Mouse (Mus musculus): Measurements from ENCODE around the gene Tubgcp4. TPM values are rescaled to one million over a fixed set of nuclear protein-coding genes. Genes with fewer than 3 reads are reported as not detected.

Tubgcp4 gene
- polyA plus RNA-seq, 1 experiment from 2014 or later: 51.0 TPM

DNA sequence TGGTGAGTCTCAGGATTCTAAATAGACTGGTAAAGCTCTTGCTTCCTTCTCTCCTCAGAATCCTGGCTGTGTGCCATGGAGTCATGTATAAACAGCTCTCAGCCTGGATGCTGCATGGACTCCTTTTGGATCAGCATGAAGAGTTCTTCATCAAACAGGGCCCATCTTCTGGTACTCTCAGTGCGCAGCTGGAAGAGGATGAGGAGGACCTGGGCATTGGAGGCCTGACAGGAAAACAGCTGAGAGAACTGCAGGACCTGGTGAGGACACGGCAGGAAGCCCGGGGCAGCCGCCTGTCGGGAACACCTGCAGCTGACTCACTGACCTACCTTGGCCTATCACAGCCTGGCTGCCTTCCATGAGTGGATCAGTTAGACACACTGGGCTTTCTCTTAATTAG is 13.0 kb downstream of the Tubgcp4 start:
- H3K4me1 ChIP-seq (replicated peaks; ENCODE audit: control insufficient read depth, insufficient read depth, low read length): no peaks in the 10 kb centered on the region
- WGBS: 89% methylated on average over 5 of the region's 5 CpGs
- H3K9ac ChIP-seq (ENCODE audit: low read depth, low read length): no peak overlapping the region
- peaks cover 28% of the 10 kb centered on the region for H3K36me3 ChIP-seq (ENCODE audit: control insufficient read depth, insufficient read depth, low read length)
- no peak for ATAC-seq (replicated peaks; ENCODE audit: low FRiP score)
- H3K4me3 ChIP-seq (ENCODE audit: low read depth, low read length): no peak overlapping the region
- H3K27ac ChIP-seq (ENCODE audit: low read depth, low read length): no peak overlapping the region
- H3K9me3 ChIP-seq (ENCODE audit: control insufficient read depth, low read length): no peaks in the 10 kb centered on the region
- H3K27me3 ChIP-seq (replicated peaks; ENCODE audit: control insufficient read depth, insufficient read depth, low read length): no peaks in the 10 kb centered on the region
- no peak for DNase-seq (ENCODE audit: low spot score)
- no peak overlapping the region for H3K4me2 ChIP-seq

- Histone ChIP-seq H3K27me3 (replicated peaks; ENCODE audit: control insufficient read depth, insufficient read depth, low read length) (no peaks in the 10 kb centered on the region), H3K4me2 (no peak overlapping the region), H3K27ac (ENCODE audit: low read depth, low read length) (no peak overlapping the region), H3K9me3 (ENCODE audit: control insufficient read depth, low read length) (no peaks in the 10 kb centered on the region), H3K36me3 (ENCODE audit: control insufficient read depth, insufficient read depth, low read length) (peaks cover 25% of the 10 kb centered on the region), H3K4me1 (replicated peaks; ENCODE audit: control insufficient read depth, insufficient read depth, low read length) (no peaks in the 10 kb centered on the region), H3K4me3 (ENCODE audit: low read depth, low read length) (no peak overlapping the region), H3K9ac (ENCODE audit: low read depth, low read length) (no peak overlapping the region)
- ATAC-seq (replicated peaks; ENCODE audit: low FRiP score): no peak
- DNase-seq (ENCODE audit: low spot score): no peak
- 92% methylated on average over 7 of the region's 7 CpGs for WGBS
Measured at GRCm38 (mm10) chr2:121184142-121184541, 13.7 kb downstream of the Tubgcp4 start.

DNA sequence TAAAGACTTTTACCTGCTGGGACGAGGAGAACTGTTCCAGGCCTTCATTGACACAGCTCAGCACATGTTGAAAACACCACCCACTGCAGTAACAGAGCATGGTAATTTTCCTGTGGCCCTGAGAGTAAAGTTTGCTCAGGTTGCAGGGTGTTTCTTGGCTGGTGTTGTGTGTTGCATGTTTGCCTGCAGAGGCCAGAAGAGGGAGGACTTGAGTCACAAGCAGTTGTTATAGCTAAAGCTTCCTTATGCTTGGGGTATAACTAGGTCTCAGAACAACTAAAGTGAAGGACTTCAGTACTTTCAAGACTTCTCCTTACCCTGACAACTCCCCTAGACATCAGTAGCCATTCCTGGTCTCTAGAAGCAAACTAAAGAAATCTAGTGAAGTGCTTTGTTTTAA is 18.1 kb downstream of the Tubgcp4 start:
- Histone ChIP-seq H3K9me3 (ENCODE audit: control insufficient read depth, low read length) (no peaks in the 10 kb centered on the region), H3K27ac (ENCODE audit: low read depth, low read length) (no peak overlapping the region), H3K27me3 (replicated peaks; ENCODE audit: control insufficient read depth, insufficient read depth, low read length) (no peaks in the 10 kb centered on the region), H3K4me3 (ENCODE audit: low read depth, low read length) (no peak overlapping the region), H3K4me2 (no peak overlapping the region), H3K9ac (ENCODE audit: low read depth, low read length) (no peak overlapping the region), H3K4me1 (replicated peaks; ENCODE audit: control insufficient read depth, insufficient read depth, low read length) (no peaks in the 10 kb centered on the region), H3K36me3 (ENCODE audit: control insufficient read depth, insufficient read depth, low read length) (peaks cover 44% of the 10 kb centered on the region)
- ATAC-seq (replicated peaks; ENCODE audit: low FRiP score): no peak
- DNase-seq (ENCODE audit: low spot score): no peak
- 77% methylated on average over 1 of the region's 1 CpGs for WGBS

DNA sequence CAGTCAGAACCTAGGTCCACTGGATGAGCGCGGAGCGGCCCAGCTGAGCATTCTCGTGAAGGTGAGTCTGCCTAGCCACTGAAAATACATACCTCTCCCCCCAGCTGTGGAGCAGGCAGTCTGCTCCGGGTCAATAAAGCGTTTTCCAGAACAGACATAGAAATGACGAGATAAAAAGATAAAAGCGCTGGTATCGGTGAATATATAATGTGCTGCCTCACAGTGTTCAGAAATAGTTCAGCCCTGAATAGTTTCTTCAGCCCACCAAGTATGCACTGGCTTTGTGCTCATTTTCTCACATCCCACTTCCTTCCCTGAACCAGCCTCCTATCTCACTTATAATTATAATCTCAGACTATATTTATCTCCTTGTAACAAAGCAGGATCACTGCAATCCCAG is 25.0 kb downstream of the Tubgcp4 start:
- Histone ChIP-seq H3K4me1 (replicated peaks; ENCODE audit: control insufficient read depth, insufficient read depth, low read length) (no peaks in the 10 kb centered on the region), H3K36me3 (ENCODE audit: control insufficient read depth, insufficient read depth, low read length) (peaks cover 55% of the 10 kb centered on the region; the same call in 1 of the 2 replicates), H3K27me3 (replicated peaks; ENCODE audit: control insufficient read depth, insufficient read depth, low read length) (no peaks in the 10 kb centered on the region), H3K4me3 (ENCODE audit: low read depth, low read length) (no peak overlapping the region), H3K9ac (ENCODE audit: low read depth, low read length) (no peak overlapping the region), H3K27ac (ENCODE audit: low read depth, low read length) (no peak overlapping the region), H3K4me2 (no peak overlapping the region), H3K9me3 (ENCODE audit: control insufficient read depth, low read length) (no peaks in the 10 kb centered on the region)
- WGBS: 92% methylated on average over 9 of the region's 9 CpGs
- ATAC-seq (replicated peaks; ENCODE audit: low FRiP score) (no peak), DNase-seq (ENCODE audit: low spot score) (no peak)

DNA sequence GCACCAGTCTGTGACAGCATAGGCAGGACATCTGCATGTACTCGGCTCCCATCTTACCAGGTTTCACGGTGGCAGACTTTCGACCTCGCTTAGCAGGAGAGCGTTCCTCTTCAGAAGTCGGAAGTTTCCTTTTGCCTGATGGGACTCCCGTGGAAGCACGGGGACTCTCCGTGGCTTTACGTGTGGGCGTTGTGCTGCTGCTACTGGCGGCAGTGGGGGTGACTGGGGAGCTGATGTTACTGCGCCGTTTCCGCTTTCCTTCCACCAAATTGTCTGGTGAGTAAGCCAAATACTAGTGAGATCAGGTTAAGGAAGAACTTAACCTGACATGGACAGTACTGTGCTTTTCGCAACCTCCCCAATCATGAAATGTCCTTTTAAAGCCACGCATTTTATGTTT is 33.8 kb downstream of the Tubgcp4 start:
- peaks cover 45% of the 10 kb centered on the region for H3K36me3 ChIP-seq (ENCODE audit: control insufficient read depth, insufficient read depth, low read length)
- WGBS: 93% methylated on average over 17 of the region's 17 CpGs
- no peaks in the 10 kb centered on the region for H3K27me3 ChIP-seq (replicated peaks; ENCODE audit: control insufficient read depth, insufficient read depth, low read length)
- H3K27ac ChIP-seq (ENCODE audit: low read depth, low read length): no peak overlapping the region
- no peak overlapping the region for H3K4me2 ChIP-seq
- no peaks in the 10 kb centered on the region; the same call in 1 of the 2 replicates for H3K4me1 ChIP-seq (replicated peaks; ENCODE audit: control insufficient read depth, insufficient read depth, low read length)
- DNase-seq (ENCODE audit: low spot score) (no peak), ATAC-seq (replicated peaks; ENCODE audit: low FRiP score) (no peak)
- H3K4me3 ChIP-seq (ENCODE audit: low read depth, low read length): no peak overlapping the region
- H3K9me3 ChIP-seq (ENCODE audit: control insufficient read depth, low read length): no peaks in the 10 kb centered on the region
- H3K9ac ChIP-seq (ENCODE audit: low read depth, low read length): no peak overlapping the region

DNA sequence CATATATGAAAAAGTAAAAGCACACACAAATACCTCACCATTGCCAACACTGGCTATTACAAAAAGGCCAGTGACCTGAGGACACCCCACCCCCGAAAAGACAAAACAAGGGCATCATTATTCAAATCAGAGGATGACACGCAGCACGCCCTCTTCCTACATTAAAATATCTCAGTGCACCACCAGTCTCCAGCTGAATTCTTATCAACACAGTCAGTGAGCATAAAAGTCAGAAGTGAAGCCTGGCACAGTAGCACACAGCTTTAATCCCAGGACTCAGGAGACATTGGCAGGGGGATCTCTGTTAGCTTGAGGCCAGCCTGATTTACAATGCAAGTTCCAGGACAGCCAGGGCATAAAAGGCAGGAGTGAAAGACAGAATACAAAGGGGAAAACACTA is 36.1 kb downstream of the Tubgcp4 start:
- DNase-seq (ENCODE audit: low spot score) (no peak), ATAC-seq (replicated peaks; ENCODE audit: low FRiP score) (no peak)
- Histone ChIP-seq H3K9ac (ENCODE audit: low read depth, low read length) (no peak overlapping the region), H3K27me3 (replicated peaks; ENCODE audit: control insufficient read depth, insufficient read depth, low read length) (no peaks in the 10 kb centered on the region), H3K27ac (ENCODE audit: low read depth, low read length) (no peak overlapping the region), H3K4me2 (no peak overlapping the region), H3K36me3 (ENCODE audit: control insufficient read depth, insufficient read depth, low read length) (peaks cover 41% of the 10 kb centered on the region), H3K4me3 (ENCODE audit: low read depth, low read length) (no peak overlapping the region), H3K9me3 (ENCODE audit: control insufficient read depth, low read length) (no peaks in the 10 kb centered on the region), H3K4me1 (replicated peaks; ENCODE audit: control insufficient read depth, insufficient read depth, low read length) (no peaks in the 10 kb centered on the region; the same call in 1 of the 2 replicates)
- WGBS: 80% methylated on average over 3 of the region's 3 CpGs

DNA sequence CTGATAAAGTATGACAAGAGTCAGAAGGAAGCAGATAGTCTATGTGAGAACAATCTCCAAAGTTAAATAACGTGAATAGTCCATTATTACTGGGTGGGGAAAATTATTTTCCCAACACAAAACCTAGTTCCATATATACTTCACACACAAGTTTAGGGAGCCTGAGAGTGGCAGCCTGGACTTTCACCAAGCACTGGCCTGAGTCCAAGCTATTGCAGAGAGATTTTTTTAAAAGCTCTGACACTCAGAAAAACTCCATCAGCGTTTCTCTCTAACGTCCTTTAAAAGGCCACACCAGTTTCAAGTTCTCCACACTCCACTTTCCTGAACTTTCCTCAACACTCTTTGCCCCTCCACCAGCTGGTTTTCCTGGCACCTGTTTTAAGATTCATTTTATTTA is 44.0 kb downstream of the Tubgcp4 start:
- H3K36me3 ChIP-seq (ENCODE audit: control insufficient read depth, insufficient read depth, low read length): peaks cover 18% of the 10 kb centered on the region
- DNase-seq (ENCODE audit: low spot score) (no peak), ATAC-seq (replicated peaks; ENCODE audit: low FRiP score) (no peak)
- H3K4me3 ChIP-seq (ENCODE audit: low read depth, low read length): no peak overlapping the region
- H3K27me3 ChIP-seq (replicated peaks; ENCODE audit: control insufficient read depth, insufficient read depth, low read length): no peaks in the 10 kb centered on the region
- H3K9ac ChIP-seq (ENCODE audit: low read depth, low read length): no peak overlapping the region
- H3K4me1 ChIP-seq (replicated peaks; ENCODE audit: control insufficient read depth, insufficient read depth, low read length): no peaks in the 10 kb centered on the region
- H3K9me3 ChIP-seq (ENCODE audit: control insufficient read depth, low read length): no peaks in the 10 kb centered on the region
- WGBS: 85% methylated on average over 3 of the region's 3 CpGs
- H3K4me2 ChIP-seq: no peak overlapping the region
- H3K27ac ChIP-seq (ENCODE audit: low read depth, low read length): no peak overlapping the region

DNA sequence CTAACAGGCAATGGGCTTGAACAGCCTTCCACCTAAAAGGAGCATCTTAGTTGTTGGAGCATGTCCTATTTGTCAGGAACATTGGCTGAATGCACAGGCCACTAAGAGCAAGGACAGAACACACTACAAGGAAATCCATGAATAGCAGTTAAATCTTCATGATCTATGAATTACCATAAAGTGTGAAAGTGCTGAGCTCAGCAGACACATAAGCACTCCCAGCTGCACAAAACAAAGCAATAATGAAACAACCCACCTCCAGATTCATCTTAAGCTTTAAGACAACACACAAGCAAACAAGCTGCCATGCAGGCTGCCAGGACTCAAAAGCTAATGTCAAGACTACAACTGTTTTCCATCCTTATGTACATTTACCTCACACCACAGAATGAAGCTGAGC is 48.7 kb downstream of the Tubgcp4 start:
- H3K4me2 ChIP-seq: no peak overlapping the region
- no peak overlapping the region for H3K4me3 ChIP-seq (ENCODE audit: low read depth, low read length)
- DNase-seq (ENCODE audit: low spot score) (no peak), ATAC-seq (replicated peaks; ENCODE audit: low FRiP score) (no peak)
- H3K4me1 ChIP-seq (replicated peaks; ENCODE audit: control insufficient read depth, insufficient read depth, low read length): no peaks in the 10 kb centered on the region
- H3K9me3 ChIP-seq (ENCODE audit: control insufficient read depth, low read length): no peaks in the 10 kb centered on the region
- H3K27me3 ChIP-seq (replicated peaks; ENCODE audit: control insufficient read depth, insufficient read depth, low read length): no peaks in the 10 kb centered on the region
- no peak overlapping the region for H3K9ac ChIP-seq (ENCODE audit: low read depth, low read length)
- no peak overlapping the region for H3K27ac ChIP-seq (ENCODE audit: low read depth, low read length)
- peaks cover 16% of the 10 kb centered on the region; the same call in 1 of the 2 replicates for H3K36me3 ChIP-seq (ENCODE audit: control insufficient read depth, insufficient read depth, low read length)

GRCm38 (mm10) chr2:121219994-121220393 is 49.5 kb downstream of the Tubgcp4 start:
- no peaks in the 10 kb centered on the region for H3K9me3 ChIP-seq (ENCODE audit: control insufficient read depth, low read length)
- H3K36me3 ChIP-seq (ENCODE audit: control insufficient read depth, insufficient read depth, low read length): peaks cover 16% of the 10 kb centered on the region; the same call in 1 of the 2 replicates
- H3K4me1 ChIP-seq (replicated peaks; ENCODE audit: control insufficient read depth, insufficient read depth, low read length): no peaks in the 10 kb centered on the region
- H3K4me3 ChIP-seq (ENCODE audit: low read depth, low read length): no peak overlapping the region
- ATAC-seq (replicated peaks; ENCODE audit: low FRiP score) (no peak), DNase-seq (ENCODE audit: low spot score) (no peak)
- H3K27me3 ChIP-seq (replicated peaks; ENCODE audit: control insufficient read depth, insufficient read depth, low read length): no peaks in the 10 kb centered on the region
- H3K9ac ChIP-seq (ENCODE audit: low read depth, low read length): no peak overlapping the region
- H3K27ac ChIP-seq (ENCODE audit: low read depth, low read length): no peak overlapping the region
- no peak overlapping the region for H3K4me2 ChIP-seq

Data from liver, embryonic 11.5 days (tissue).